Mouse (Mus musculus) neural tube, embryonic 10.5 days (tissue): ENCODE data around the gene Zfp667.
A peak's percentile ranks its signal among the peaks of the same experiment; 100 is the strongest.
"Not testable (repeated sequence)": the region's sequence is repeated elsewhere in the genome, so short reads cannot be mapped to it uniquely, and the experiment has no call there.

Experiments used
- DNase-seq: peaks from one replicate; pipeline ENCODE4 v3.0.0-alpha.2; 2017; ENCODE audit warnings: low spot score; ENCODE audit errors: extremely low spot score

Zfp667 gene

DNA sequence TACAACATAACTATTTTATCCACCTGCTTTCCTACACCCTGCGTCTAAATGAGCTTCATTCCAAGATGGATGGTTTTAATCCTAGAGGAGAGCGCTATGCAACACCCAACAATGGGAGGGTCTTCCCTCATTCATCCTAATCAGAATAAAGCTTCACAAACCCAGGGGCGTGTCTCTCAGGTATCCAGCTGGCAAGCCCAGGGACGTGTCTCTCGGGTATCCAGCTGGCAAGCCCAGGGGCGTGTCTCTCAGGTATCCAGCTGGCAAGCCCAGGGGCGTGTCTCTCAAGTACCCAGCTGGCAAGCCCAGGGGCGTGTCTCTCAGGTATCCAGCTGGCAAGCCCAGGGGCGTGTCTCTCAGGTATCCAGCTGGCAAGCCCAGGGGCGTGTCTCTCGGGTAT, 14.4 kb downstream of the Zfp667 start:
- DNase-seq, result not testable (repeated sequence)

GRCm38 (mm10) chr7:6330458-6331232, 44.3 kb downstream of the Zfp667 start:
- DNase-seq, result no peak

GRCm38 (mm10) chr7:6331233-6331956, 45.0 kb downstream of the Zfp667 start, which contains the start of gene Zfp583:
Gene Zfp583, minus strand, starts transcription at chr7:6331285.
- peak; percentile 82 for DNase-seq

DNA sequence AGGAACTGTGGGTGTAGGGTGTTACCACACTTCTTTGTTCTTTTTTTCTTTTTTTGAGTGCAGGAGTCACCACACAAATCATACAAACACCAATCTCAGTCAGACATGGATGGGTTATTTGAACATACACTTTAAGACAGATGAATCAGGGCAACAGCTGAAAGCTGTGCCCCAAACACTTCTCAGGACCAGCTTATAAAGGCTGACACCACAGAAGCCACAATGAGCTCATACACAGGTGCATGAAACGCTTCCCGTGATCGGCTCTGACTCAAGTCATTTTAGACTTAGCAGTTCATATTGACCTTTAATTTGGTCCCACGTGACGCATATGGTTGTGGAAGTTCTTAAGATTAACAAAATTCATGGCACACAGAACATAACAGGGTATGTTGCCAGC, 53.5 kb downstream of the Zfp667 start:
- DNase-seq, result no peak

DNA sequence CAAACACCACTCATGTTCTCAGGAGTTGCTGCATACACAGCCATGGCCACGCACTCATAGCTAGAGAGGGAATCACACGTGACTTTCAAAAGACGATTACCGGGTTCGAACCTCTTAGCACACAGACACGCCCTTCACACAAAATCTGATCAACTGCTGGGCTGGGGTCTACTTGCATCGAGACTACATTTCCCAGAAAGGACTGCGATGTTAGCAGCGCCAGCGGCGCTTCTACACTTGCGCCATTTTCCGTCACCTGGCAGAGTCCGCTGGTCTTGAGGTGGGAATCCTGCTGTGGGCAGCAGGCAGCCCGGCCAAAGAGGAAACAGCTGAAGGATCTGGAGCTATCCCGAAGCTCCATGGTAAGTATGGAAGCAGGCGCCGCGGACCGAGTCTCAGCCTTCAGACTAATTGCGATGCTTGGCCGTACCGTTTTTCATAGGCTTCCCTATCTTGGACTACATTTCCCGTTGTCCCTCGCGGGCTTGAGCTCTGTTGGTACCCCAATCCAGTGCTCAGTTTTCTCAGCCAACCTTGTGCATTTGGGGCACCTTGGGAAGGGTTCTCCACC, 57.2 kb downstream of the Zfp667 start, which contains the start of gene Gm3854:
Gene Gm3854 (plus strand): TSS at position 259 of the 571 bp plus-strand sequence.
- peak; percentile 80 for DNase-seq

- DNase-seq, result no peak
These were observed 57.7 kb downstream of the Zfp667 start for GRCm38 (mm10) chr7:6344124-6344523.
